Mouse (Mus musculus) liver, postnatal 0 days (tissue): ENCODE results near the gene Ptprs.

Source experiments
- CTCF ChIP-seq: sonication (generic); IDR thresholded peaks from 2 replicates; pipeline ENCODE4 v1.5.1; 2016; ENCODE audit warnings: antibody characterized with exemption, low read depth
- EP300 ChIP-seq: IDR thresholded peaks from 2 replicates; pipeline ENCODE4 v1.6.1; 2016; ENCODE audit warnings: antibody characterized with exemption, low read depth, mild to moderate bottlenecking

GRCm38 (mm10) chr17:56514330-56514729 is 38.0 kb upstream of the Ptprs start:
- TF ChIP-seq CTCF (no peak), EP300 (no peak)
